Mouse (Mus musculus): Measurements from ENCODE around the gene Ncoa4.
A peak's percentile ranks its signal among the peaks of the same experiment; 100 is the strongest.
"Not testable (repeated sequence)": the region's sequence is repeated elsewhere in the genome, so short reads cannot be mapped to it uniquely, and the experiment has no call there.

Ncoa4 gene

DNA sequence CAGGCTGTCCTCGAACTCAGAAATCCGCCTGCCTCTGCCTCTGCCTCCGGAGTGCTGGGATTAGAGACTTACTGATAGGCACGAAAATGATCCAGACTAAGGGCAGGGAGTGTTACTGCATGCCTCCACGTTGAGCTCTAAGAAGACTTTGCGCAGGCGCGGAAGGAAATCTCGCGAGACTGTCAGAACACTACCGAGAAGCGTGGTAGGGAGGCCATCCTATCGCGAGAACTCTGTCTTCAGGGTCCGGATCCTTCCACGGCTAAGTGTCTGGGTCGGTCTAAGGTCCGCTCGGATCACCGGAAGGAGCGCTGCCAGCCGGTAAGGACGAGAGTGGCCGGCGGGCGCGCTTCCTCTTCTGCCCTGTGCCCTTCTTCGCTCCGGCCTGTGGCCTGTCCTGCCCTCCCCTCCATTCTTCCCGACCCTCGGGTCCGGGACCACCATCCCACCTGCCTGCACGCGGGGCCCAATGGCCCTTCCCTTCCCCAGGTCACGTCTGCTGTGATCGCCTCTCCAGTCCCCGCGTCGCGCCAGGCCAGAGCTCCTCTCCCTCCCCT, at the start of gene Ncoa4:
Gene Ncoa4 (plus strand): TSS at position 176 of the 557 bp plus-strand sequence.
- peak; percentile 97 for DNase-seq

GRCm38 (mm10) chr14:32112124-32112523, 47.5 kb upstream of the Ncoa4 start:
- DNase-seq: not testable (repeated sequence)

DNA sequence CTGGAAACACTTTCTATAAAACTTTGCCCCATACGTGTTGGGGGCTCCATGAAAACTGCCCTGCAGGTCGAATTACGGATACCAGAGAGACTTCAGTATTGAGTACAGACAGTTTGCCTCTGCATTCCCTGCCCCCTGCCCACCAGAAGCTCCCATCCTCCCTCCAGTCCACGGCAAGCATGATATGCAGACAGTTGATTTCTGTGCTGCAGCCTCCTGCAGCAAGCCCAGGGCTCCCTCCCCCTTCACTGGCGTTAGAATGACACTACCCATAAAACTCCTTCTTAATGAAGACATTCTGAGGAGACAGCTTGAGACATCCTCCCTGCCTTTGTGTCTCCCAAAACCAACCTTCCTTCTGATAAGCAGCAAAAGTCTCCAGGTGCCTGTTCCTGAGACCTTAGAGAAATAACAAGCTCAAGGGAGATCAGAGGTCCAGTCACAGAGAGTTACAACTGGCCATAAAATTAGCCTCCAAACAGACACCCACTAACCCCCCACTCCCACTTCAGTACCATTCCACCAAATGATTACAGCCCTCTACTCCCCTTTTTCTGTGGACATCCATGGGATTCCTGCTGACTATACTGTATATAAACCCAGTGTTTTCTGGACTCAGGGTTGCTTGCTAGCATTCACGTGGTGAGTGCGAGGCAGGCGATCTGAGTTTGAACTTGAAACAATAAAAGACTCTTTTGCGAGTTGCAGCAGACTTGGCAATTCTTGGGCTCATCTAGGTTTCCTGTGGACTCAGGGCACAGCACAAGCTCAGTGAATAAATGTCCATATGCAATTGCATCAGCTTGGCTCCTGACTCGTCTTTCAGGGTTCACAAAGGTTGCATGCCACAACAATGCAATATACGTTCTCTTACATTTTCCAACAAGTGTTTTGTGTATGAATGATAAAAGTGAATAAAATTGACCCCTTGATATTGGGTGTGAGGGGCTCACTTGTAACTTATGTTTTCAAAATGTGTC, 38.4 kb upstream of the Ncoa4 start:
- no peak for DNase-seq

GRCm38 (mm10) chr14:32121920-32122315, 37.7 kb upstream of the Ncoa4 start:
- DNase-seq: peak in 1 of 2 experiments; percentile 25

GRCm38 (mm10) chr14:32124261-32124660, 35.4 kb upstream of the Ncoa4 start:
- no peak for DNase-seq

GRCm38 (mm10) chr14:32125256-32125655, 34.4 kb upstream of the Ncoa4 start:
- DNase-seq: not testable (repeated sequence)

DNA sequence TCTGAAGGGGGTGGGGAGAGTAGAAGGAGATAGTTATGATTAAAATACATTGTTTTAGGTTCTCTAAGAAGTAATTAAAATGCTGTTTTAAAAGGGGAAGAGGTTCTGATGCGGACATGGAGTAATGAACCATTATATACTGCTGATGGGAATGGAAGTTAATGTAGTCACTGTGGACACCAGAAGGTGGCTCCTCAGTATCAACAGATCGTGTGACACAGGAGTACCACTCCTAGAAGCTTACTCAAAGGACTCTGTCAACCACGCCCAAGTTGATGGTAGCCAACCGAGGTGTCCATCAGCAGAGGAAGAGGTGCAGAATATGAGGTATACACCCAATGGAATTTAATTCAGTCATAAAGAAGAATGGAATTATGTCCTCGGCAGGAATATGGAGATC, 31.3 kb upstream of the Ncoa4 start:
- DNase-seq: no peak

DNA sequence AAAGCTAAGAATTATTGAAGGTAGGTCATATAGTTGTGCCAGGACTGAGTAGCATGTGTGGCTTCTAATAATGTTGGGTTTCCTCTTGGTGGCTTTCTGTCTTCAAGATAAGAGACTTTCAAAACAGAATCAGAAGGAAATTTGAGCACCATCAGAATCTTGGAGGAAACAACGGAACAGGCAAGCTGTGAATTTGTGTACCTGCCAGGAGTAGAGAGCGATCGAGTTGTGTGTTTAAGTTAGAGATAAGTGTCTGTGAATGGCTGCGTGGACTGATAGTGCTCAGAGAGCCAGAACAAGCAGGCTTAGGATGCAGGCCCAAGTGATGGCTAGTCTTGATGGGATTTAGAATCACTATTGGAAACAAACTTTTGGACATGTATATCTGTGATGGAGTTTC, 27.8 kb upstream of the Ncoa4 start:
- DNase-seq: no peak

DNA sequence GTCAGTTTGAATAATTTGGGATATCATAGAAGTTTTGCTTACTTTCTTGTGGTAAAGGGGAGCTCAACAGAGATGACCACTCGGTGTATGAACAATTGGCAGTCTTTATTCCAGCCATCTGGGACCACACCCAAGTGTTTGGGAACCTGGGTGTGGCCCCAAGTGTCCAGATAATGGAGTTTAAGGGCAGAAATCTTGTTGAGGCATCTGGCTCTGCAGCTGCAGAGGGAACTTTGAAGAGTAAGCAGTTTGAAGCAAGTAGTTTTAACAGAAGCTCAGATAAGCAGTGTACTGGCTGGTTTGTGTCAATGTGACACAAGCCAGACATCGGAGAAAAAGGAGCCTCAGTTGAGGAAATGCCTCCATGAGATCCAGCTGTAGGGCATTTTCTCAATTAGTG, 25.4 kb upstream of the Ncoa4 start:
- DNase-seq: no peak

- DNase-seq: not testable (repeated sequence)
Measured at GRCm38 (mm10) chr14:32136467-32136866, 23.2 kb upstream of the Ncoa4 start.

GRCm38 (mm10) chr14:32140359-32140965, 19.2 kb upstream of the Ncoa4 start:
- no peak for DNase-seq

DNA sequence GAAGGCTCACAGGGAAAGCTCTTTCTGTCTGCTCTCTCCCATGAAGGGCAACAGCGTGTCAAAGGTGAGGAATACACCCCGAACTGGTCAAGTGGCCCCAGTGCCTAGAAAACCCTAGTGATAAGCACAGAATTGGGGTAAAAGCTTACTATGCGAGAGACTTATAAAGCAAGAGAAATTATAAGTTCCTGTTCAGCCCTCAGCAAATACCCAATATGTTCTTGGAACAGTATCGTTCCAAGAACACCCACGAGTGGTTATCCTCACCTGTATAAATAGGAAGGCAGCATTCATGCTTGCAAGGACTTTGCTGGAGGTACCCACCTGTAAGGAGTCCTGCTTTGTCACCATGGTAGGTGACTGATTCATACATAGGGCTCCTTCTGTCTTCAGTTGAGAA, 17.9 kb upstream of the Ncoa4 start, which contains the start of gene Msmb:
Gene Msmb (plus strand): TSS at position 301 of the 400 bp plus-strand sequence.
- no peak for DNase-seq

GRCm38 (mm10) chr14:32144734-32145133, 14.9 kb upstream of the Ncoa4 start:
- no peak for DNase-seq

DNA sequence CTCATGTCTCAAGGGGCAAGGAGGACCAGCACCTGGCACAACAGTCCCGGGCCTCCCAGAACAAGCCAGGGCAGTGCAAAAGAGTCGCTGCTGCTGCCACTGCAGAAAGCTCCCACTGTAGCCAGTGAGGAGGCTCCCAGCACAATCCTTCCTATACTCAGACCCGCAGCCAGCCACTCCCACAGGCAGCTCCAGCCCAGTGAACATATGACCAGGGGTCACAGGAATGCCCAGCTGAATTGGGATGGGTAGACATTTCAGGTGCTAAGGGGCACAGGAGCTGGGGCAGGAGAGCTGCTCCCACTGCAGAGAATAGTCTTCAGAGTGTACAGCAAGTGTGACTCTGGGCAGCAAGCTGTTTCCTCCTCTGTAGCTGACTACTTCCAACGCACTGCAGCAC, 14.3 kb upstream of the Ncoa4 start:
- no peak for DNase-seq

GRCm38 (mm10) chr14:32145809-32146511, 13.7 kb upstream of the Ncoa4 start:
- DNase-seq: no peak

- DNase-seq: no peak
Measured at GRCm38 (mm10) chr14:32146578-32146977, 13.1 kb upstream of the Ncoa4 start.

DNA sequence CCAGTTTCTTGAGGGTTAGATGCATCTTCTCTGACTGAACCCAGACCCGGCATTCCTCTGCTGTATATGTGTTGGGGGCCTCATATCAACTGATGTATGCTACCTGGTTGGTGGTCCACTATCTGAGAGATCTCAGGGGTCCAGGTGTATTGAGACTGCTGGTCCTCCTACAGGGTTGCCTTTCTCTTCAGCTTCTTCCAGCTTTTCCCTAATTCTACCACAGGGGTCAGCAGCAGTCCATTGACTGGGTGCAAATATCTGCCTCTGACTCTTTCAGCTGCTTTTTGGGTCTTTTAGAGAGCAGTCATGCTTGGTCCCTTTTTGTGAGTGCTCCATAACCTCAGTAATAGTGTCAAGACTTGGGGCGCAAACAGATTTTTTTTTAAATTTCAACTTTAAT, 8.8 kb upstream of the Ncoa4 start:
- no peak for DNase-seq

DNA sequence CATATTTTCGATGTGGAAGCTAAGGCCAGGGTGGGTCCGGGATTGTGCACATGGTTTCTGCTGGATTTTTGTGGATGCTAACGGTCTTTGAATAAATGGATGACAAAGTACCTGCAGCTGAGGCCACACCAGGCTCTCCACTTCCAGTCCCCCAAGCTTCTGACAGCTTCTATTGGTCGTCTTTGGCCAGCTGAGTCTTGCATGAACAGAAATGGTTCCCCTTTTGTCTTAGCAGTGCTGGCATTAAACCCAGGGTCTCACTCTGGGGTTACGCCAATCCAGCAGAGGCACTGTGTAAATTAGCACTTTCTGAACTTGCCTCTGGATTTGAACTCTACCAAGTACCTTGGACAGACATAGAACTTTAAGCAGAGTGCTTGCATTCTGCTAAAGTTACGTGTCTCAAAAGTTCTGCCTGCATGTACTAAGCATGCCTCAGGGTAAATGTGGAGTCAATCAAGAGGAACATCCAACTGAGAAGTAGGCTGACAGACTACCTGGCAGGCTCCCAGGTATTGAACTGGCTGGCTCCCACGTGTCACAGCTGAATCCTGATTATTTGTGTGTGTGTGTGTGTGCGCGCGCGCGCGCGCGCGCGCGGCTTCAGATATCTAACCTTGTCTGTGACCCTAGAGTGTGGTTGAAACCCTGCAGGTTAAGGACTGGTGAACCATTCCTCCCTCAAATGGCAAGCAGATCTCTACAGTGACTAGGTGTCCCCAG, 7.3 kb upstream of the Ncoa4 start:
- no peak for DNase-seq

DNA sequence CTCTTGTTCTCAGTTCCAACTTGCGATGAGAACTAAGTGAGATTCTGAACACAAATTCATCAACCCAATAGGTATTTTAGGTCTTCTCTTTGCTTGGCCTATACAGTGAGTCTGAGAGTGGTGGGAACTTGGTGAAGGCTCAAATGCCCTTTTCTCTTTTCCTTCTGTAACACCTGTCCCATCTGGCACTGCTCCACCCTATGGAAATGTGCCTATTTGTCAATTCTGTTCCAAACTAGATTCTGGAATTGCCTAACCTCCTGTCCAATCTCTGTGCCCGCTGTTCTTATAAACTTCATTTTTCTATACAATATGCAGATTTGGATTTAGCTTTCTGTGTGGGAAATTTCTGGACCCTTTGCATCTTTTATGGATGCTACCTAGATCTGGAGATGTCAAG, 6.5 kb upstream of the Ncoa4 start:
- no peak for DNase-seq

- no peak for DNase-seq
Measured at GRCm38 (mm10) chr14:32154758-32155157, 4.9 kb upstream of the Ncoa4 start.

GRCm38 (mm10) chr14:32159150-32159670, 455 bp upstream of the Ncoa4 start:
- DNase-seq: peak in 1 of 2 experiments; percentile 14

DNA sequence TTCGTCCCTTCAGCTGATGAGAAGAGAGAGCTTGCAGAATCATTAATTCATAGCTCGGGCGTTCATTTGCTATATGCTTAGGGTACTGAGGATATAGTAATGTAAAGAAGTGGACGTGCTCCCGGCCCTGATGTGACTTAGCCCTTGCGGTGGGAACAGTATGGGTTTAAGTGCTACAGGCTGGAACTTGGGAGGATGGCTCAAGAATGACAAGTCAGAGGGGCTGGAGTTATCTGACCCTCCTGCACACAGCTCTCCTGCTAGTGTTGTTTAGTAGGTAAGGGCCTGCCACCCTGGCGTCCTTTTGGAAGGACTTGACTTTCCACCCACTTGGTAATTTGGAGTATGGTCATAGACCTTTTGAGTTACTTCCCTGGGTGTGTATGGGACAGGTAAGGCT, 898 bp downstream of the Ncoa4 start:
- DNase-seq: no peak

Data from spleen, adult 18-20 months (tissue).